Mouse (Mus musculus) duodenum, adult 2 months (tissue): ENCODE results near the gene Safb2. TPM values are rescaled to one million over a fixed set of nuclear protein-coding genes. Genes with fewer than 3 reads are reported as not detected.

Experiments used
- polyA plus RNA-seq: library from polyadenylated mRNA; depleted of rRNA; stranded (reverse); fragments of >200 nt; gene quantifications from 2 replicates; pipeline ENCODE4 v1.2.3, GENCODE M21; 2012; ENCODE audit warnings: low replicate concordance; rRNA removed

Safb2 gene
- polyA plus RNA-seq: 81.6 and 116 TPM in 2 replicates

DNA sequence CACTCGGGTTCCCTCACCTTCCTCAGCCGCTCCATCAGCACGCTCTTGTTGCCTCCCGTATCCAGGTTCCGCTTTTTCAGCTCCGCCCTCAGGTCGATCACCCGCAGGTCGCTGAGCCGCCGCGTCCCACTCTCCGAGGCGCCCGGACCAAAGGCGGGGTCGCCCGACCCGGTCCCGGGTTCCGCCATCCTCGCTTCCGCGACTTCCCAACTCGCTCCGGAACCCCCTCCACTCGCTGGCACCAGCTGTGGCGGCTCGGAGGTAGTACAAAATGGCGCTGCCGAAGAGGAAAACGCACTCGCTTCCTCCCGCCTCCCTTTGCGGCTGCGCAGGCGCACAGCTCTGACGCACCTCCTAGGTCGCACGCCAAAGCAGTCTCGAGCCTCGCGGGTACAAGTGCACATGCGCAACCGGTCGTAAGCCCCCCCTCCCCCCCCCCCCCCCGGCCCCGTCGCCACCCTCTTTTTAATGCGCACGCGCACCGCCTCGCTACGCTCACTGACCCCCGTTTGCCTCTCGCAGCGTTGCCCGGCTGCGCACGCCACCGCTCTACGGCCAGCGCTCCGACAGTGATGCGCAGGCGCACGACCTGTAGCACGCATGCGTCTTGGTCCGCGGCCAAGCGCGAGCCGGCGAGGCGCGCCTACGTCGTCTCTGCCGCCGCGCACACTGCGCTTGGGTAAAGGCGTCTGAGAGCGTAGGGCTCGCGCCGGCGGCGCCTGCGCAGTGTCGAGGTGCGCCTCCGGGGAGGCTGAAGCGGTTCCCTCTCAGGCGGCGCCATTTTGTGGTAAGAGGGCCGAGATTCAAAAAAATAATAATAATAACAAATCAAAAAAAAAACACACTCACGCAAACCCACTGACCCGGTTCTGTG lies at the start of gene Safb2, which contains the start of gene Safb:
TSS of gene Safb2 (minus strand) at position 329 of the 874 bp plus-strand sequence.
TSS of gene Safb (plus strand) at position 569 of the 874 bp plus-strand sequence.

DNA sequence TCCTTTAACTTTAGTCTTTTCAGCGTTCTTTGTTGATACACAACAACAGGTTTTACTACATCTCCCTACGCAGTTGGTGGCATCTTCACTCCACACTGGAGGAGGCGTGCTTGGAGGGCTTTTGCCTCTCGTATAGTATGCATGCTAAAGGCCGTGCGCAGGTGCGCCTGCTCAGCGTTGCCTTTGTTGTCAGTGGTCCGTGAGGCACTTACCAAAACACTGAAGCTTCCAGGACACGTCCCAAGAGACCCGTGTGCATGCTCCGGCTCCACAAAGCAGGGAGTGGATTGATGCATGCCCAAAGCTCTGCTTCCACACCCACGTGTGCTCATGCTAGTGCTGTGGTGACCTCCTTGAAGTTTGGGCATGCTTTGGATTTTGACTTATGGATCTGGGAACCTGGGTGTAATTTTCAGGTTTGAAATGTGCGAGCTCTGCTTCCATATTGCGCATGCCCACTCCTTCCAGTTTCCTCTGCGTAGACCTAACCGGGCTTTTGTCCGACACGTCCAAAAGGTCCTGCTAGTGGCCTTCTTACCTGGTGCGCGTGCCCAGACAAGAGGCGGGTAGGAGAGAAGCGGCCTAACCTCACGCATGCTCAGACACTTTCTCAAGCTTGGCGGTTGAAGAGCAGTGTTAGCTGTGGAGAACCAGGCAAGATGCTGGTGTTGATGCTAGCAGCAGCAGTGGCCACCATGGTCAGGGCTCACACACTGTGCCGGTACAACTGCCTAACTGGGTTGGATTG lies 43.3 kb upstream of the Safb2 start, which contains the start of gene Catsperd:
TSS of gene Catsperd (plus strand) at position 614 of the 748 bp plus-strand sequence.

GRCm38 (mm10) chr17:56626754-56627470 lies 42.5 kb upstream of the Safb2 start, which contains the start of gene Lonp1:
Lonp1 (minus strand) TSS chr17:56626887.

DNA sequence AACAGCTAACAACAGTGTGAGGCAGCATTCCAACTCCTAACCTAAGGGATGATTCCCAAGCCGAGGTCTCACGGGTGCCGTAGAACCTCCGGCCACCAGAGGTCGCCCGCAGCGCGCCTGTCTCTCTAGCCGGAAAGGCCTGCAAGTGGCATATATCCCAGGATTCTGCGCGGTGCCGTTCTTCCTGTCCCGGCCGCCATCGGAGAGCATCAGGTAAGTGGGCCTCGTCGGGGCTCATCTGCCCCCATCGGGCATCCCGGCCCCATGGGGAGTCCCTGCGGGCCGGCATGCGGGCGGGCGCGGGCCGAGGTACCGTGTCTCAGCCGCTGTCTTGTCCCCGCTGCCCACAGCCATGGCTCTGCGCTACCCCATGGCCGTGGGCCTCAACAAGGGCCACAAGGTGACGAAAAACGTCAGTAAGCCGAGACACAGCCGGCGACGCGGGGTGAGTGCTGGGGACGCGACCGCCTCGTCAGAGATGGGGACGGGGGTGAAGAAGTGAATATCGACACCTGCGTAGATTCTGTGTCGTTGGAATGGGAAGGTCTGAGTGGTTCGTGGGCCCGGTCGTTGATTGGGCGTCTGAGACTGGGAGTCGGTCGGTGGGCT lies 29.0 kb upstream of the Safb2 start, which contains the start of gene Rpl36:
TSS of gene Rpl36 (plus strand) at position 181 of the 609 bp plus-strand sequence.

DNA sequence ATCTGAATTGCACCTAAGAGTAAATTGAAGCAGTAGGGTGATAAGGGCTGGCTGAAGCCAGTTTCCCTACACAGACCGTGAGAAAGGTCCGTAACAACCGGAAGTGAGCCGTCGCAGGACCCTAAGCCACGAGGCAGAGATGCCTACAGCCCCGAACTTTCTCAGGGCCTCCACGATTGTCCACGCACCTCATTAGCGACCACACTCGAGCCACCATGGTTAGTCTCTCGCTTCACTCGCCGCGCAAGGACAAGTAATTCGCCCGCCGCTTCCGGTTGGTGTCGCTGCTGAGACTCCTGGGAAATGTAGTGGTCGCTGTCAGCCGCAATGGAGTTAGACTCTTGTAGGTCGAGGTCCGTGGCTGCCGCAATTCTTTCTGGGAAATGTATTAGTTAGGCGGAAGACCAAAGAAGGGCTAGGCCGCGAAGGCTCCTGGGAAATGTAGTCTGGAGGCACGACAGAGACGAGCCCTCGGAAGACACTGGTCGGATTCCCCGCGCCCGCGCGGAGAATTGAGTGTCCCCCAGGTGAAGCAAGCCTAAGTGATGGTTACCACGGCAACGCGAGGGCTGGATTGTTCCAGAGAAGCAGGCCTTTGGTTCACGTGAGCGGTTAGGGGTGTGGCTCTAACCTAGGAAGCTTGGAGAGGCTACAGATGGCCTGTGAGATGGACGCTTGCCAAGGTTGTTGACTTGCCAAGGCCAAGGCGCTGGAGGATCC lies 25.2 kb upstream of the Safb2 start, which contains the start of gene 2410015M20Rik:
TSS of gene 2410015M20Rik (minus strand) at position 320 of the 720 bp plus-strand sequence.

DNA sequence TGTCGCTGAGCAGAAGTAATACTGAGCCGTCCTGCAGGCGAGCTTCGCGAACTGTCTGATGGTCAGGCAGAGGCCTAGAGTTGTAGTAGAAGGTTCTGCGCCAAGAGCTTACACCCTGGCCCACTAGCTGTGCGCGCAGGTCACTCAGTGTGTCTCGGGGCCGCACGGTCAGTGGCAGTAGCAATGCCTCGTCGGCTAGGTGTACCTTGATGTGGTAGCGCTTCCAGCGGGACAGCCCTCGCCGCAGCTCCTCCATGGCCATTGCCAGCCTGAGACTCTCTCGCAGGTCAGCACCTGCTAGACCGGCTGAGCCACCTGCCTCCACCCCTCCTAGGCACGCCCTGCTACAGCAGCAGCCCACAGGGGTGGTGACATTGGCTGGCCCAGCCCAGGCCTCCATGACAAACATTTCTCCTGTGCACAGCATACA lies 30.2 kb downstream of the Safb2 start, which contains the start of gene Gm20219:
TSS of gene Gm20219 (minus strand) at position 266 of the 430 bp plus-strand sequence.

GRCm38 (mm10) chr17:56512310-56512709 lies 72.1 kb downstream of the Safb2 start, which contains the start of gene Znrf4:
Znrf4 (minus strand) TSS chr17:56512431.

Other genes with a start within 250 kb of the Safb2 start
- gene Ptprs, start 108.1 kb downstream of the Safb2 start, polyA plus RNA-seq: 25.7 and 52.3 TPM in 2 replicates
- not detected in 2 replicates for gene Znrf4, start 72.2 kb downstream of the Safb2 start, polyA plus RNA-seq
- 2.0 and 4.9 TPM in 2 replicates for gene Gm20219, start 30.2 kb downstream of the Safb2 start, polyA plus RNA-seq
- gene Safb, start 240 bp upstream of the Safb2 start, polyA plus RNA-seq: 94.0 and 121 TPM in 2 replicates
- gene 2410015M20Rik, start 25.2 kb upstream of the Safb2 start, polyA plus RNA-seq: 110 and 138 TPM in 2 replicates
- gene Rpl36, start 28.8 kb upstream of the Safb2 start, polyA plus RNA-seq: 1,297 and 1,737 TPM in 2 replicates
- gene Lonp1, start 42.3 kb upstream of the Safb2 start, polyA plus RNA-seq: 47.0 and 47.8 TPM in 2 replicates
- 0.21 and 0.26 TPM in 2 replicates for gene Catsperd, start 43.6 kb upstream of the Safb2 start, polyA plus RNA-seq
- 54.2 and 59.4 TPM in 2 replicates for gene Ranbp3, start 88.7 kb upstream of the Safb2 start, polyA plus RNA-seq
- 935 and 1,518 TPM in 2 replicates for gene Ndufa11, start 133.2 kb upstream of the Safb2 start, polyA plus RNA-seq
- 12.6 and 14.3 TPM in 2 replicates for gene Vmac, start 133.4 kb upstream of the Safb2 start, polyA plus RNA-seq
- gene Nrtn, start 172.9 kb upstream of the Safb2 start, polyA plus RNA-seq: 42.6 and 69.2 TPM in 2 replicates
- gene Dus3l, start 180.2 kb upstream of the Safb2 start, polyA plus RNA-seq: 52.6 and 66.0 TPM in 2 replicates
- 6.7 and 10.7 TPM in 2 replicates for gene Prr22, start 185.7 kb upstream of the Safb2 start, polyA plus RNA-seq
- gene Rfx2, start 246.4 kb upstream of the Safb2 start, polyA plus RNA-seq: 6.4 and 8.5 TPM in 2 replicates